Mouse (Mus musculus): ENCODE data around the gene Il13ra1. TPM values are rescaled to one million over a fixed set of nuclear protein-coding genes. Genes with fewer than 3 reads are reported as not detected.

The Il13ra1 gene
- polyA plus RNA-seq, 1 experiment from 2014 or later = 25.4 TPM

- Histone ChIP-seq H3K9ac (no peak overlapping the region), H3K27ac (no peak overlapping the region), H3K27me3 (replicated peaks) (no peaks in the 10 kb centered on the region), H3K4me2 (no peak overlapping the region), H3K9me3 (no peaks in the 10 kb centered on the region), H3K4me3 (replicated peaks) (no peak overlapping the region), H3K36me3 (no peaks in the 10 kb centered on the region), H3K4me1 (no peaks in the 10 kb centered on the region)
- 74% methylated on average over 3 of the region's 3 CpGs for WGBS
- ATAC-seq (ENCODE audit: insufficient read depth, low FRiP score, low read depth) = no peak
These were observed 99.3 kb downstream of the Il13ra1 start for GRCm38 (mm10) chrX:36211216-36211615.

Other genes starting within 250 kb of the Il13ra1 start
- gene Dock11, start 223.3 kb upstream of the Il13ra1 start, polyA plus RNA-seq (2015; fragmentation: Nextera tagmentation; extraction: Ambion mirVana) = 14.1 and 17.0 TPM in 2 replicates
- gene Zcchc12, start 83.8 kb downstream of the Il13ra1 start, polyA plus RNA-seq (2015; fragmentation: Nextera tagmentation; extraction: Ambion mirVana) = 16.6 and 17.3 TPM in 2 replicates
- gene Lonrf3, start 216.2 kb downstream of the Il13ra1 start, polyA plus RNA-seq (2015; fragmentation: Nextera tagmentation; extraction: Ambion mirVana) = 0.48 and 0.52 TPM in 2 replicates

Data from stomach, embryonic 15.5 days (tissue).